Mouse (Mus musculus) layer of hippocampus, postnatal 10 days (tissue): Measurements from ENCODE around the gene Cdsn. TPM values are rescaled to one million over a fixed set of nuclear protein-coding genes. Genes with fewer than 3 reads are reported as not detected.

ENCODE experiments used
- DNase-seq, 2 experiments: peaks; one replicate each; pipeline ENCODE4 v3.0.0; 2021; ENCODE audit warnings: low spot score in 2 of 2
- total RNA-seq, 2 experiments: library from RNA; stranded (reverse); gene quantifications; 2 replicates each; pipeline ENCODE4 v1.2.3; 2021

Cdsn gene
- total RNA-seq, 2 experiments from 2014 or later: 0.51 to 0.78 TPM

- DNase-seq: no peak
These were observed 17.4 kb downstream of the Cdsn start for GRCm38 (mm10) chr17:35569091-35569944.

GRCm38 (mm10) chr17:35570836-35571235 lies 18.9 kb downstream of the Cdsn start:
- DNase-seq: no peak

GRCm38 (mm10) chr17:35571477-35571876 lies 19.5 kb downstream of the Cdsn start:
- DNase-seq: no peak

- peak; percentile 79 to 80 for DNase-seq
These were observed 26.3 kb downstream of the Cdsn start for GRCm38 (mm10) chr17:35578211-35578610.

- DNase-seq: no peak
These were observed 31.0 kb downstream of the Cdsn start for GRCm38 (mm10) chr17:35582900-35583299.

GRCm38 (mm10) chr17:35584330-35584937 lies 32.5 kb downstream of the Cdsn start:
- DNase-seq: peak; percentile 91

- DNase-seq: no peak
These were observed 35.4 kb downstream of the Cdsn start for GRCm38 (mm10) chr17:35587291-35587690.

GRCm38 (mm10) chr17:35588387-35588786 lies 36.5 kb downstream of the Cdsn start:
- no peak for DNase-seq

GRCm38 (mm10) chr17:35590410-35591218 lies 38.7 kb downstream of the Cdsn start:
- peak; percentile 87 for DNase-seq

- DNase-seq: no peak
These were observed 39.3 kb downstream of the Cdsn start for GRCm38 (mm10) chr17:35591219-35591578.

GRCm38 (mm10) chr17:35591731-35592130 lies 39.8 kb downstream of the Cdsn start:
- DNase-seq: no peak

- DNase-seq: no peak
These were observed 40.2 kb downstream of the Cdsn start for GRCm38 (mm10) chr17:35592131-35592530.

GRCm38 (mm10) chr17:35593786-35594185 lies 41.9 kb downstream of the Cdsn start:
- no peak for DNase-seq

- DNase-seq: no peak
These were observed 42.5 kb downstream of the Cdsn start for GRCm38 (mm10) chr17:35594456-35594855.

- no peak for DNase-seq
These were observed 45.5 kb downstream of the Cdsn start for GRCm38 (mm10) chr17:35597399-35597798.

- DNase-seq: no peak
These were observed 49.3 kb downstream of the Cdsn start, which contains the start of gene Sfta2 for GRCm38 (mm10) chr17:35601249-35601648. Gene Sfta2 (plus strand): TSS chr17:35601549.

- no peak for DNase-seq
These were observed 49.9 kb downstream of the Cdsn start for GRCm38 (mm10) chr17:35601736-35602354.
